Mouse (Mus musculus) kidney, postnatal 0 days (tissue): ENCODE data around the gene Tubgcp6. TPM values are rescaled to one million over a fixed set of nuclear protein-coding genes. Genes with fewer than 3 reads are reported as not detected.

Experiments
- ATAC-seq: fragments of 200-750 bp; cut with Nextera tagmentation; replicated peaks from 2 replicates; pipeline ENCODE4 v1.8.0; 2017; ENCODE audit warnings: low read depth, moderate number of reproducible peaks, moderate TSS enrichment, moderate library complexity; ENCODE audit not compliant: low FRiP score
- DNase-seq: peaks from one replicate; pipeline ENCODE4 v3.0.0-alpha.2; 2016; ENCODE audit warnings: low spot score
- H3K27ac ChIP-seq: fragments of 300-500 bp; sonication (generic); 2 replicates; pipeline ENCODE4 v1.5.1; 2014; ENCODE audit warnings: mild to moderate bottlenecking
- H3K27me3 ChIP-seq: fragments of 300-500 bp; sonication (generic); 2 replicates; pipeline ENCODE4 v1.6.1; 2014; ENCODE audit warnings: low read length, mixed read lengths; ENCODE audit not compliant: insufficient read depth
- H3K36me3 ChIP-seq: fragments of 300-500 bp; sonication (generic); 2 replicates; pipeline ENCODE4 v1.6.1; 2014; ENCODE audit warnings: low read length, mixed read lengths; ENCODE audit not compliant: insufficient read depth
- H3K4me1 ChIP-seq: fragments of 300-500 bp; sonication (generic); replicated peaks from 2 replicates; pipeline ENCODE4 v1.6.1; 2014; ENCODE audit warnings: antibody characterized with exemption, low read length, mixed read lengths; ENCODE audit not compliant: insufficient read depth
- H3K4me2 ChIP-seq: fragments of 300-500 bp; sonication (generic); 2 replicates; pipeline ENCODE4 v1.6.1; 2014; ENCODE audit warnings: mild to moderate bottlenecking, low read length, moderate library complexity, mixed read lengths
- H3K4me3 ChIP-seq: fragments of 300-500 bp; sonication (generic); replicated peaks from 2 replicates; pipeline ENCODE4 v1.5.1; 2014; ENCODE audit warnings: low read depth, low read length
- H3K9ac ChIP-seq: fragments of 300-500 bp; sonication (generic); 2 replicates; pipeline ENCODE4 v1.6.1; 2014; ENCODE audit warnings: low read depth, low read length
- H3K9me3 ChIP-seq: fragments of 300-500 bp; sonication (generic); replicated peaks from 2 replicates; pipeline ENCODE4 v1.6.1; 2016; ENCODE audit warnings: low read length, inconsistent platforms, mixed read lengths
- CTCF ChIP-seq: IDR thresholded peaks from 2 replicates; pipeline ENCODE4 v1.5.1; 2016; ENCODE audit warnings: antibody characterized with exemption, low read depth, mild to moderate bottlenecking, moderate library complexity
- WGBS: fragments of 180-500 bp; shearing (Covaris S2); extraction: QIAGEN DNeasy Blood & Tissue Kit; methylation state at CpG from one replicate; pipeline ENCODE4 v1.1.7; 2014; 5-methylcytosine and 5-hydroxymethylcytosine counted together
- polyA plus RNA-seq: library from polyadenylated mRNA; unstranded; fragments of >200 nt; fragmentation: Nextera tagmentation; extraction: Ambion mirVana; gene quantifications from 2 replicates; pipeline ENCODE4 v1.2.1, GENCODE M21; 2015

Gene Tubgcp6
- polyA plus RNA-seq, 1 experiment from 2014 or later: 6.6 TPM

GRCm38 (mm10) chr15:89100823-89101222 is 22.1 kb downstream of the Tubgcp6 start:
- H3K36me3 ChIP-seq: peaks cover 87% of the 10 kb centered on the region
- no peaks in the 10 kb centered on the region for H3K4me1 ChIP-seq
- DNase-seq (no peak), ATAC-seq (no peak; the same call in 1 of the 2 replicates)
- no peak overlapping the region for H3K9ac ChIP-seq
- WGBS: 81% methylated on average over 12 of the region's 12 CpGs
- no peak for TF ChIP-seq CTCF
- no peaks in the 10 kb centered on the region for H3K27me3 ChIP-seq
- H3K9me3 ChIP-seq: no peaks in the 10 kb centered on the region
- H3K4me3 ChIP-seq: no peak overlapping the region
- no peak overlapping the region for H3K4me2 ChIP-seq
- H3K27ac ChIP-seq: no peak overlapping the region

- DNase-seq: no peak
- TF ChIP-seq CTCF: no peak
- Histone ChIP-seq H3K27me3 (no peaks in the 10 kb centered on the region), H3K4me1 (no peaks in the 10 kb centered on the region), H3K9me3 (no peaks in the 10 kb centered on the region), H3K9ac (no peak overlapping the region), H3K4me3 (no peak overlapping the region), H3K27ac (no peak overlapping the region), H3K36me3 (peaks cover 91% of the 10 kb centered on the region), H3K4me2 (no peak overlapping the region)
- ATAC-seq: no peak
- 86% methylated on average over 7 of the region's 7 CpGs for WGBS
Measured at GRCm38 (mm10) chr15:89098616-89099015, 24.3 kb downstream of the Tubgcp6 start.

GRCm38 (mm10) chr15:89097450-89097849 is 25.5 kb downstream of the Tubgcp6 start:
- Histone ChIP-seq H3K4me3 (no peak overlapping the region), H3K4me2 (no peak overlapping the region), H3K9me3 (no peaks in the 10 kb centered on the region), H3K27ac (no peak overlapping the region), H3K27me3 (no peaks in the 10 kb centered on the region), H3K4me1 (no peaks in the 10 kb centered on the region), H3K9ac (no peak overlapping the region), H3K36me3 (peaks cover 89% of the 10 kb centered on the region)
- no peak for DNase-seq
- no peak for ATAC-seq
- no peak for TF ChIP-seq CTCF
- WGBS: 92% methylated on average over 5 of the region's 5 CpGs

DNA sequence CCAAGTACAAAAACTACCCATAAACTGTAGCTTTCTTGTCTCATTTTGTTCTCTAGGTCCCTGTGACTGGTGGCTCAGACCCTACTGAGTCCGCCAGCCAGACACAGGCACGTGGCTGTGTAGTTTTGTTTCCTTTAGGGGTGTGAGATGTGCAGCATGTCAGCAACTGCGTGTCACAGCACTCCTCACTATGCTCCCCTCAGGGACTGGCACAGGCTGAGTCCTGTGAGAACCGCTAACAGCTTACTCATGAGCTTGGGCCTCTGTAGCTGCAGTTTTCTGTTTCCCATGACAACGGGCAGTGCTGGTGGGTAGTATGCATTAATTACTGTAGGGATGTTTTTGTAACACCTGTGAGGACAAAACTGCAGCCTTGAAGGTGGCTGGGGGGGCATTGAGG is 30.7 kb downstream of the Tubgcp6 start:
- Histone ChIP-seq H3K9me3 (no peaks in the 10 kb centered on the region), H3K4me2 (no peak overlapping the region), H3K36me3 (peaks cover 48% of the 10 kb centered on the region), H3K4me3 (no peak overlapping the region), H3K4me1 (peaks cover 5% of the 10 kb centered on the region; the same call in 1 of the 2 replicates), H3K27ac (no peak overlapping the region), H3K27me3 (no peaks in the 10 kb centered on the region), H3K9ac (no peak overlapping the region)
- no peak for DNase-seq
- WGBS: 85% methylated on average over 5 of the region's 5 CpGs
- TF ChIP-seq CTCF: no peak
- no peak for ATAC-seq

DNA sequence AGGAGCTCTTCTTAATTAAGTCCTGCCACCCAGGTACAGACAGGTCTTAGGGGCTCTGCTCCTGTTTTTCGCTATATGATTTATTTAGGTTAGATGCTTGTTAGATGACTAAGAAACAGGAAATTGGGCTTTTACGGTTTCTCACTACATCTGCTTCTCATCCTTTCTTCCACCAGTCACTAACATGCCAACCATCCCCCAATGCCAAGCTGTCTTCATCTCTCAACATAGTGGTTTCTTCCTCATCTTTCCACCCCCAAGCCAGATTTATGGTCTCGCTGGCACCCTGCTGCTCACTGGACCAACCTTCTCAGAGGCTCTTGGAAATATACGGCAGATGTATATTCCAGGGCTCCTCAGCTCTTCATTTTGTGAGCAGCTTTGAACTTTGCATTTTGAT is 32.2 kb downstream of the Tubgcp6 start:
- Histone ChIP-seq H3K4me2 (no peak overlapping the region), H3K36me3 (peaks cover 42% of the 10 kb centered on the region), H3K4me3 (no peak overlapping the region), H3K9me3 (no peaks in the 10 kb centered on the region), H3K9ac (no peak overlapping the region), H3K27me3 (no peaks in the 10 kb centered on the region), H3K4me1 (peaks cover 5% of the 10 kb centered on the region; the same call in 1 of the 2 replicates), H3K27ac (no peak overlapping the region)
- TF ChIP-seq CTCF: no peak
- no peak for ATAC-seq
- no peak for DNase-seq
- 79% methylated on average over 4 of the region's 4 CpGs for WGBS

DNA sequence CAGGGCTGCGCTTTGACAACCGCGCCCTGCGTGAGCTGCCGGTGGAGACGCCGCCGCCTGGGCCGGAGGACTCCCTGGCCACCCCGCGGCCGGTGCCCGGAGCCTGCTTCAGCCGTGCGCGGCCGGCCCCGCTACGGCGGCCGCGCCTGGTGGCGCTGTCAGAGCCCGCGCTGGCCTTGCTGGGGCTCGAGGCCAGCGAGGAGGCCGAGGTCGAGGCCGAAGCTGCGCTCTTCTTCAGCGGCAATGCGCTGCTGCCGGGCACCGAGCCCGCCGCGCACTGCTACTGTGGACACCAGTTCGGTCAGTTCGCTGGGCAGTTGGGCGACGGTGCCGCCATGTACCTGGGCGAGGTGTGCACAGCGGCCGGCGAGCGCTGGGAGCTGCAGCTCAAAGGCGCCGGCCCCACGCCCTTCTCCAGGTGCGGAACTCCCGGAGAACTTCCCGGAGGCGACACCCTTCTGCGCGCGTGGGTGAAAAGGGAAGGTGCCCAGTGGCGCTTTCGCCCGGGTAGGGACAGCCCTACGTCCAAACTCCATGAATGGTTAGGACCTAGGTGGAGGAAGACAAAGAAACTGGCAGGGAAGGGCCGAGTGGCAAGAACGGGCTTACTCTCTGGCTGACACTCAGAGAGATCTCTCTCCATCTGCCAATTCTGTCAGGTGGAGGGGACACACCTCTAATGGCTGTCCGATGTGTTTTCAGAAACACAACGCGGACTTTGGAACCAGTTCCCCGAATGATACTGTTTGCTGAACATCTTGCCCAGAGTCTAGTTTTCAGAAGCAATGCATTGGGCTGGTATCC is 33.5 kb downstream of the Tubgcp6 start:
- ATAC-seq: peak; percentile 66
- WGBS: 2% methylated on average over 66 of the region's 68 CpGs

More for the DNA sequence above, 33.5 kb downstream of the Tubgcp6 start:
- Histone ChIP-seq H3K27ac (peak overlapping the region; percentile 91), H3K4me3 (peak overlapping the region; percentile 95), H3K4me1 (peaks cover 5% of the 10 kb centered on the region; the same call in 1 of the 2 replicates), H3K9ac (peak overlapping the region; percentile 92), H3K36me3 (peaks cover 40% of the 10 kb centered on the region), H3K27me3 (no peaks in the 10 kb centered on the region), H3K9me3 (no peaks in the 10 kb centered on the region), H3K4me2 (peak overlapping the region; percentile 99)
- peak; percentile 23 for DNase-seq
- TF ChIP-seq CTCF: no peak
